Mouse (Mus musculus): ENCODE data around the gene Col9a2. TPM values are rescaled to one million over a fixed set of nuclear protein-coding genes. Genes with fewer than 3 reads are reported as not detected.
A peak's percentile ranks its signal among the peaks of the same experiment; 100 is the strongest.

The Col9a2 gene
- polyA plus RNA-seq, 2 experiments, result 83.8 to 256 TPM

DNA sequence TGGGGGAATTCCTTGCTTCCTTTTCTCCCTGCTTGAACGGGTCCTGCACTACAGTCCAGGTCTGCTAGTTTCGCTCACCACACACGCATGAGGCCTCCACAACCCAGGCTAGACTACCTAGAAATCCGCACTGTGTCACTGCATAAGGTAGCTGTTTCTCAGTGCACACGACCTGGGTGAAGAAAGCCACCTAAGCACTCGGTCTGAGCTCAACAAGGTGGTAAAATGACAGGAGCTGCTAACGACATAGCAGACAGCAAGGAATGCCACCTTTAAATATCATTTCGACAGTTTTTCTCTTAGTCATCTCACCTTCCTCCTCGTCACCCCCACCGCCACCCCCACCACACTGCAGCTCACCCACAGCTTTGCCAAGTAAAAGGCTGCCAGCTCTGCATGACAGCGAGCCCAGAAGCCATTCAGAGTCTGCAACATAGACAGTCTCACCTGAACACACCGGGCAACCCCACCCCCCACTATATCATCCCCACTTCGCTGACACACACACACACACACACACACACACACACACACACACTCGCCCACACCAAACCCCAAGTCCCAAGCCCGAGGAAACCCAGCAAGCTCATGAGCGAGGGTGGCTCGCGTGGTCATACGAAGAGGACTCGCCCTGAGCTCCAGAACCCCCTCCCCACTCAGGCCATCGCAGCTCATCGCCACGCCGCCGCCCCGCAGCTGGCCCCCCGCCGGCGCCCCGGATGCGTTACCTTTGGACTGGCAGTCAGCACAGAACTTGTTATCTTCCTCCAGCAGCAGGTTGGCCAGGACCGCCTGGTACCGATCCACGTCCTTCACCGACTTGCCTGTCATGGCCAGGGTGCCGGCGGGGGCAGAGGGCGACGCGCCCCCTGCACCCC lies 22.9 kb upstream of the Col9a2 start:
- WGBS, result 6% methylated on average over 28 of the region's 40 CpGs
- Histone ChIP-seq H3K4me2 (replicated peaks; ENCODE audit: low read depth, low read length, severe bottlenecking) (peak overlapping the region; percentile 79), H3K27me3 (ENCODE audit: control insufficient read depth, insufficient read depth, low read length) (no peaks in the 10 kb centered on the region), H3K36me3 (ENCODE audit: control insufficient read depth, insufficient read depth, low read length) (no peaks in the 10 kb centered on the region), H3K27ac (replicated peaks; ENCODE audit: low read depth, low read length) (peak overlapping the region; percentile 52), H3K4me3 (replicated peaks; ENCODE audit: low read length) (peak overlapping the region; percentile 96), H3K9ac (ENCODE audit: low read depth, low read length, severe bottlenecking) (peak overlapping the region; percentile 86), H3K4me1 (ENCODE audit: control insufficient read depth, insufficient read depth, low read length) (peaks cover 13% of the 10 kb centered on the region), H3K9me3 (ENCODE audit: control insufficient read depth, low read length) (no peaks in the 10 kb centered on the region)
- TF ChIP-seq POLR2A (IDR thresholded peaks at IDR 0.05; ENCODE audit: borderline replicate concordance, extremely low read depth, insufficient read depth, insufficient read length), result no peak
- DNase-seq (ENCODE audit: low spot score) (no peak), ATAC-seq (ENCODE audit: low FRiP score, low read depth) (no peak)

DNA sequence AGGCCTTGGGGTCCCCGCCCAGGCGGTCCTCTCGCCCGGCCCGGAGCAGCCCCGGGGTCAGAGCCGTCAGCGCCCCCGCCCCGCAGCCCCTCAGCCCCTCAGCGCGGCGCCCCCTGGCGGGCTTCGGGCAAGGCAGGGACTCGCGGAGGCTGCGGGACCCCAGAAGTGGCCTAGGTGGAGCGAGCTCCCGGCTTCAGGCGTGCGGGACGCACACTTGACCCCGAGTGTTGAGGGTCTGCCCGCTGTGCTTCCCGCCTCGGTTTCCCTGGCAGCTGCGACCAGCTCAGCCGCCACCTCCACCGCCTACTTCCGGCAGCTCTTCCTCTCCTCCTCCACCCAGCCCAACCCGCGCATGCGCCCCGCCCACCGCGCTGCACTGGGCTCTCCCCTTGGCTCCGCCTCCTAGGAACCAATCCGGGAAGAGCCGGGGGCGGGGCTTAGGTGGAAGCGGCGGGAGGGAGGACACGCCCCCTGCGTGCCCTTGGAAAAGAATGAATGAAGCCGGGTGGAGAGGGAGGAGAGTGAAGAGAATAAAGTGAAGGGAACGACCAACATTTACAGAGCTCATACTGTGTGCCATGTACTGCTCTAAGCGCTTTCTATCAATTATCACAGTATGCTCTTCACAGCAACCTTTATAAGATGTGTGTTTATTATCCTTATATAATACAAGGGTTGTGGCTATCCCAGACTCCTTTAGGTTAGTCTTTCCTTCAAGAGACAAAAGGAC lies 22.1 kb upstream of the Col9a2 start, which contains the start of gene Smap2:
Gene Smap2, minus strand, starts transcription at position 320 of the 730 bp plus-strand sequence.
- H3K4me2 ChIP-seq (replicated peaks; ENCODE audit: low read depth, low read length, severe bottlenecking), result peak within 1 kb of the TSS; percentile 79
- peak; percentile 98 for DNase-seq (ENCODE audit: low spot score)
- no peaks in the 10 kb centered on the region for H3K9me3 ChIP-seq (ENCODE audit: control insufficient read depth, low read length)
- no peaks in the 10 kb centered on the region for H3K27me3 ChIP-seq (ENCODE audit: control insufficient read depth, insufficient read depth, low read length)
- H3K27ac ChIP-seq (replicated peaks; ENCODE audit: low read depth, low read length), result peak within 1 kb of the TSS; percentile 52
- ATAC-seq (ENCODE audit: low FRiP score, low read depth), result peak; percentile 98
- peak within 1 kb of the TSS; percentile 86 for H3K9ac ChIP-seq (ENCODE audit: low read depth, low read length, severe bottlenecking)
- H3K4me1 ChIP-seq (ENCODE audit: control insufficient read depth, insufficient read depth, low read length), result peaks cover 8% of the 10 kb centered on the region
- peak; percentile 77; the same call in 1 of the 2 replicates for TF ChIP-seq POLR2A (IDR thresholded peaks at IDR 0.05; ENCODE audit: borderline replicate concordance, extremely low read depth, insufficient read depth, insufficient read length)
- 1% methylated on average over 27 of the region's 48 CpGs for WGBS
- no peaks in the 10 kb centered on the region for H3K36me3 ChIP-seq (ENCODE audit: control insufficient read depth, insufficient read depth, low read length)
- peak within 1 kb of the TSS; percentile 96 for H3K4me3 ChIP-seq (replicated peaks; ENCODE audit: low read length)

DNA sequence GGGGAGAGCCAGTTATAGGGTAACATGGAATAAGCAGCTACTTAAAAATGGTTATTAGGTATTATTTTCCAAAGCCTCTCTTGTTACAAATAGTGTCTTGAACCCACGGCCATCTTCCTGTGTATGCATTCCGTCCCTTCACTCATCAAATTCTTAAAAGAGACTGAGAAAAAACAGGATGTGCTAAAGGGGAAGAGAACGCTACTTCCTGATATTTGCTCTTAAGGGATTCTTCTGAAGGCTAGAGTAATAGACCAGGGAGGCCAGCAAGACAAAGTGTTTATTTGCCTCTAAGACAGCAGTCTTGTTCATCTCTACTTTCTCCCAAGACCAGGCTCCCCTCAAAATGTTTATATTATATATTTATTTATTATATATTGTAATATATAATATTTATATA lies 20.9 kb upstream of the Col9a2 start:
- no peak for TF ChIP-seq POLR2A (IDR thresholded peaks at IDR 0.05; ENCODE audit: borderline replicate concordance, extremely low read depth, insufficient read depth, insufficient read length)
- Histone ChIP-seq H3K27me3 (ENCODE audit: control insufficient read depth, insufficient read depth, low read length) (no peaks in the 10 kb centered on the region), H3K9me3 (ENCODE audit: control insufficient read depth, low read length) (no peaks in the 10 kb centered on the region), H3K36me3 (ENCODE audit: control insufficient read depth, insufficient read depth, low read length) (no peaks in the 10 kb centered on the region), H3K4me2 (replicated peaks; ENCODE audit: low read depth, low read length, severe bottlenecking) (no peak overlapping the region), H3K27ac (replicated peaks; ENCODE audit: low read depth, low read length) (no peak overlapping the region), H3K4me1 (ENCODE audit: control insufficient read depth, insufficient read depth, low read length) (peaks cover 8% of the 10 kb centered on the region), H3K4me3 (replicated peaks; ENCODE audit: low read length) (no peak overlapping the region), H3K9ac (ENCODE audit: low read depth, low read length, severe bottlenecking) (no peak overlapping the region)
- no peak for ATAC-seq (ENCODE audit: low FRiP score, low read depth)
- DNase-seq (ENCODE audit: low spot score), result no peak
- 83% methylated on average over 3 of the region's 3 CpGs for WGBS

DNA sequence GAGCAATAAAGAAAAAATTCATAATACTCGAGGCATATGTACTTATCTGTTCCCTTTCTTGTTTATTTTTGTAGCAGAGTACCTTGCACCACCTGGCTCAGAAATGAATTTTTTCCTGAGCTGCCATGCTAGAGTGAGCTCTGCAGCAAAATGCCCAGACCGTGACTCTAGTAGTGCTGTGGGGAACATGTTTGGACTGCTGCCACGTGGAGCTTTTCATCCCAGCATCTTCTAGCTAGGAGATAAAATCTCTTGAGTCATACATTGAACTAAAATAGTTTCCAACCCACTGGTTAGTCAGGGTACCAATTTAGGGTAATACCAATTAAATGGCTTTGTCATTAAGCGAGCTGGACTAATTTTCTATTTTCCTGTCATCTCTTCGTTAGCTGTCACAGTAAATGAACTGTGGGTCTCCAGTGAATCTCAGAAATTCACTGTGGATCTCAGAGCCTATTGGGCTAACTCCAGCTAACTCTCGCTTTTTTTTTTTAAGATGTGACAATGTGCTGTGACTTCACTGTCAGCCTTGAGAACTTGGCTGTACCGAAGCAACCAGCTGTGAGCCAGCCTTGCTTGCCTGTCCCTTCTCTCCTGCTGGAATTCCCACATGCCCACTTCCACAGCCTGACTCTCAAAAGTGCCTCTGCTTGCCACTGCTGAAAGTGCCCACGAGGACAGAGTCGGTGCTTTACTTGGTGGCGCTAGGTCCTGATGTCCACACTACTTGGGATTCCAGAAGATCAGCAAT lies 19.0 kb upstream of the Col9a2 start:
- Histone ChIP-seq H3K27me3 (ENCODE audit: control insufficient read depth, insufficient read depth, low read length) (no peaks in the 10 kb centered on the region), H3K9ac (ENCODE audit: low read depth, low read length, severe bottlenecking) (no peak overlapping the region), H3K4me1 (ENCODE audit: control insufficient read depth, insufficient read depth, low read length) (peaks cover 8% of the 10 kb centered on the region), H3K9me3 (ENCODE audit: control insufficient read depth, low read length) (no peaks in the 10 kb centered on the region), H3K4me2 (replicated peaks; ENCODE audit: low read depth, low read length, severe bottlenecking) (no peak overlapping the region), H3K4me3 (replicated peaks; ENCODE audit: low read length) (no peak overlapping the region), H3K27ac (replicated peaks; ENCODE audit: low read depth, low read length) (no peak overlapping the region), H3K36me3 (ENCODE audit: control insufficient read depth, insufficient read depth, low read length) (no peaks in the 10 kb centered on the region)
- ATAC-seq (ENCODE audit: low FRiP score, low read depth), result no peak
- no peak for DNase-seq (ENCODE audit: low spot score)
- TF ChIP-seq POLR2A (IDR thresholded peaks at IDR 0.05; ENCODE audit: borderline replicate concordance, extremely low read depth, insufficient read depth, insufficient read length), result no peak
- WGBS, result 74% methylated on average over 10 of the region's 10 CpGs

DNA sequence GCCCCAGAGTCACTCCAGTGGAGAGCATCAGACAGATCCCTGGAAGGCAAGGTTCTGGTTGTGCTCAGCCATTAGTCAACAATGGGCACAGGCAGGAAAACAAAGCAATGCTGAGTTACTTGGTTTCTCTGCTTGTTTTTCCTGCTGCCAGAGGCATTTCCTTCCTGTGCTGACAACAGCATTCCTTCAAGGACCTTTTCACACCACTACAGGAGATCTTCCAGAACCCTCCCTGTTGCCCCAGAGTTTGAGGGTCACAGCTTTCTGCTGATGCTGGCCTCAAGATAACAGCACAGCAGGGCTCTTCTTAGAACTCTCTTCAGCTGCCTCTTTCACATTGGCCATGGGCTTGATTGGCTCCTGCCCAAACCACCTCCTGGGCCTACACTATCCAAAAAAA lies 17.3 kb upstream of the Col9a2 start:
- Histone ChIP-seq H3K9ac (ENCODE audit: low read depth, low read length, severe bottlenecking) (no peak overlapping the region), H3K27me3 (ENCODE audit: control insufficient read depth, insufficient read depth, low read length) (no peaks in the 10 kb centered on the region), H3K36me3 (ENCODE audit: control insufficient read depth, insufficient read depth, low read length) (no peaks in the 10 kb centered on the region), H3K4me1 (ENCODE audit: control insufficient read depth, insufficient read depth, low read length) (no peaks in the 10 kb centered on the region), H3K4me2 (replicated peaks; ENCODE audit: low read depth, low read length, severe bottlenecking) (no peak overlapping the region), H3K9me3 (ENCODE audit: control insufficient read depth, low read length) (no peaks in the 10 kb centered on the region), H3K4me3 (replicated peaks; ENCODE audit: low read length) (no peak overlapping the region), H3K27ac (replicated peaks; ENCODE audit: low read depth, low read length) (no peak overlapping the region)
- no peak for TF ChIP-seq POLR2A (IDR thresholded peaks at IDR 0.05; ENCODE audit: borderline replicate concordance, extremely low read depth, insufficient read depth, insufficient read length)
- ATAC-seq (ENCODE audit: low FRiP score, low read depth) (no peak), DNase-seq (ENCODE audit: low spot score) (no peak)
